Mouse (Mus musculus): Measurements from ENCODE around the gene Cops2.
A peak's percentile ranks its signal among the peaks of the same experiment; 100 is the strongest.

The Cops2 gene

DNA sequence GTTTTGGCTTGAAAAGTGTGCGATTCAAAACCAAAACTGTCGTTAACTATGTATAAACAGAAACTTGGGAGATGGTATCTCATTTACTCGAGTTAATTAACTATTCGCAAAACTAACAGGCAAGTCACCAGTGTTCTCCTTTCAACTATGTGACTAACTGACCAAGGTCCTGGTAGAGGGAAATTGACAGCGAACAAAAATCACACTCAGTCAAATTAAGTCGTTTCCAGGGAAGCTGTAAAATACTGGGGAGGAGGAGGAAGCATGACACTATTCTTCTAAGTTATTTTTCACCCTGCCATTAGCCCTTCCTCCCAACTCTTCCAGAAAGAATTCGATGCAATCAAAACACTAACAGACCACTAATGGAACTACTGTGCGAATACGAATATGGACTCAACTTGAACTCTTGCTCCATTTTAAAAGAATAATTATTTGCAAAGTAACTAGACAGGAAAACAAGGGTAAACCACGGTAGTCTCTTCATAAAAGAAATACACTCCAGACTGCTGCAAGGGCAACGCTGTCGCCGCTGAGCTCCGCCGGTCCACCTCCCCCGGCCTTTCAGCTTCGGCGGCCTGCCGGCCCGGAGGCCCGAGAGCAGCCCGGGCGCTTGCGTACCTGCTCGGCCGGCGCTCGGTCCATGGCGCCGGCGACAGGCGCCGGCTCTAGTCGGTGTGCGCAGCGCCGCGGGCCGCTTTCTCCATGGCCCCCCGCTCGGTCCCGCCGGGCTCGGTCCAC is 76.8 kb downstream of the Cops2 start:
- DNase-seq (ENCODE audit: low read depth, low spot score): peak; percentile 11

DNA sequence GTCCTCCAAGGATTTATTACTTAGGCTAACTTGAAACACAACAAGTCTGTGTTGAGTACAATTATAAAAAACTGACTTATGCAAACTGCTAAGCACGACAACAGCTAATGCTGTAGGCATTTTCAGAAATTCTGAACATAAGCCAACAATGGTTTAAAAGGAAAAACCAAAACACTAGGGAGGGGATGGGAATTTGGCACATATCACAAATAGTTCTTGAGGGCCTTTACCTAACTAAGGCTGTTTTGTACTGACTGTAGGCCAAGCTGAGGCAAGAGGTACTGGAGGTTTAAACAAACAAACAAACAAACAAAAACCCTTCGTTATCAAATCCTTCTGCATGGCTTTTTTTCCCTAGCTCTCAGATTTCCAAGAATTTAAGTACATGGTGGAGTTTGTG is 77.9 kb downstream of the Cops2 start:
- DNase-seq (ENCODE audit: low read depth, low spot score): no peak

Measured in brain, adult 2 months (tissue).